Mouse (Mus musculus) lung, postnatal 36 days (tissue): ENCODE data around the gene Olfr1229.

Source experiments
- DNase-seq: peaks from one replicate; pipeline ENCODE4 v3.0.0; 2022; ENCODE audit warnings: mixed read lengths

The Olfr1229 gene

GRCm38 (mm10) chr2:89287914-89288313 lies at the start of gene Olfr1229:
Gene Olfr1229, minus strand, starts transcription at chr2:89288014.
- no peak for DNase-seq

- no peak for DNase-seq
Measured at GRCm38 (mm10) chr2:89329575-89329974, 41.8 kb upstream of the Olfr1229 start, which contains the start of gene Olfr1232. Gene Olfr1232, minus strand, starts transcription at chr2:89329675.

GRCm38 (mm10) chr2:89306974-89307373 lies 19.2 kb upstream of the Olfr1229 start, which contains the start of gene Olfr1231:
Gene Olfr1231, minus strand, starts transcription at chr2:89307074.
- DNase-seq, result no peak

GRCm38 (mm10) chr2:89297168-89297567 lies 9.4 kb upstream of the Olfr1229 start, which contains the start of gene Olfr1230:
Gene Olfr1230, minus strand, starts transcription at chr2:89297268.
- DNase-seq, result no peak

- no peak for DNase-seq
Measured at GRCm38 (mm10) chr2:89253962-89254361, 33.9 kb downstream of the Olfr1229 start, which contains the start of gene Olfr1228. Gene Olfr1228, minus strand, starts transcription at chr2:89254062.
